Mouse (Mus musculus) small intestine, adult 2 months (tissue): Measurements from ENCODE around the gene Ube2h.

Experiments used
- CTCF ChIP-seq: fragments of 200-500 bp; IDR thresholded peaks from 2 replicates; pipeline ENCODE4 v1.5.1; 2012; ENCODE audit warnings: low read depth, mild to moderate bottlenecking, control low read depth, inconsistent platforms, low read length, moderate library complexity, mixed read lengths; ENCODE audit not compliant: insufficient replicate concordance, insufficient read length; ENCODE audit errors: extremely low read depth
- POLR2A ChIP-seq: fragments of 200-500 bp; IDR thresholded peaks from 2 replicates; pipeline ENCODE4 v1.6.1; 2012; ENCODE audit warnings: low read depth, mild to moderate bottlenecking, control low read depth, inconsistent platforms, low read length, moderate library complexity

GRCm38 (mm10) chr6:30205587-30206202 is 98.6 kb downstream of the Ube2h start:
- peak; percentile 85 for TF ChIP-seq CTCF
- TF ChIP-seq POLR2A, result no peak
